Mouse (Mus musculus): ENCODE results near the gene Luc7l3.
"Not testable (repeated sequence)": the region's sequence is repeated elsewhere in the genome, so short reads cannot be mapped to it uniquely, and the experiment has no call there.

Gene Luc7l3

GRCm38 (mm10) chr11:94294996-94295845 lies 26.6 kb downstream of the Luc7l3 start:
- DNase-seq (ENCODE audit: low spot score in 2 of 2) = no peak

- DNase-seq (ENCODE audit: low spot score in 2 of 2) = no peak
Measured at GRCm38 (mm10) chr11:94290062-94290740, 31.6 kb downstream of the Luc7l3 start.

- DNase-seq (ENCODE audit: low spot score in 2 of 2) = no peak
Measured at GRCm38 (mm10) chr11:94287105-94287504, 34.7 kb downstream of the Luc7l3 start.

GRCm38 (mm10) chr11:94285886-94286574 lies 35.8 kb downstream of the Luc7l3 start:
- DNase-seq (ENCODE audit: low spot score in 2 of 2) = no peak

GRCm38 (mm10) chr11:94283536-94284099 lies 38.2 kb downstream of the Luc7l3 start:
- DNase-seq (ENCODE audit: low spot score in 2 of 2) = no peak

- no peak for DNase-seq (ENCODE audit: low spot score in 2 of 2)
Measured at GRCm38 (mm10) chr11:94282291-94282690, 39.5 kb downstream of the Luc7l3 start.

GRCm38 (mm10) chr11:94281199-94282181 lies 40.3 kb downstream of the Luc7l3 start, which contains the start of gene Gm21885:
Gene Gm21885 (plus strand): TSS chr11:94281873.
- no peak for DNase-seq (ENCODE audit: low spot score in 2 of 2)

- DNase-seq (ENCODE audit: low spot score in 2 of 2) = peak; percentile 59 to 77
Measured at GRCm38 (mm10) chr11:94276869-94277337, 44.9 kb downstream of the Luc7l3 start.

GRCm38 (mm10) chr11:94275686-94276085 lies 46.1 kb downstream of the Luc7l3 start:
- peak in 1 of 2 experiments; percentile 13 for DNase-seq (ENCODE audit: low spot score in 2 of 2)

- no peak for DNase-seq (ENCODE audit: low spot score in 2 of 2)
Measured at GRCm38 (mm10) chr11:94275226-94275625, 46.6 kb downstream of the Luc7l3 start.

GRCm38 (mm10) chr11:94274206-94274867 lies 47.5 kb downstream of the Luc7l3 start:
- DNase-seq (ENCODE audit: low spot score in 2 of 2) = no peak

- DNase-seq (ENCODE audit: low spot score in 2 of 2) = no peak
Measured at GRCm38 (mm10) chr11:94272960-94273927, 48.5 kb downstream of the Luc7l3 start.

- no peak for DNase-seq (ENCODE audit: low spot score in 2 of 2)
Measured at GRCm38 (mm10) chr11:94271015-94271414, 50.8 kb downstream of the Luc7l3 start.

- DNase-seq (ENCODE audit: low spot score in 2 of 2) = no peak
Measured at GRCm38 (mm10) chr11:94269906-94270305, 51.9 kb downstream of the Luc7l3 start.

- DNase-seq (ENCODE audit: low spot score in 2 of 2) = no peak
Measured at GRCm38 (mm10) chr11:94268761-94269160, 53.0 kb downstream of the Luc7l3 start.

- DNase-seq (ENCODE audit: low spot score in 2 of 2) = not testable (repeated sequence)
Measured at GRCm38 (mm10) chr11:94266155-94266554, 55.6 kb downstream of the Luc7l3 start.

- DNase-seq (ENCODE audit: low spot score in 2 of 2) = peak in 1 of 2 experiments; percentile 29
Measured at GRCm38 (mm10) chr11:94265134-94265785, 56.5 kb downstream of the Luc7l3 start.
